Mouse (Mus musculus) midbrain, embryonic 11.5 days (tissue): ENCODE measurements around the gene Tnni3k. TPM values are rescaled to one million over a fixed set of nuclear protein-coding genes. Genes with fewer than 3 reads are reported as not detected.

Experiments
- ATAC-seq: fragments of 200-750 bp; cut with Nextera tagmentation; 2 replicates; pipeline ENCODE4 v1.8.0; 2017; ENCODE audit warnings: moderate TSS enrichment, moderate library complexity; ENCODE audit not compliant: low FRiP score
- DNase-seq: peaks from one replicate; pipeline ENCODE4 v3.0.0; 2015; ENCODE audit warnings: low spot score; ENCODE audit errors: missing footprints
- H3K27ac ChIP-seq: fragments of 300-500 bp; sonication (generic); 2 replicates; pipeline ENCODE4 v1.5.1; 2014; ENCODE audit warnings: low read depth, low read length
- H3K27me3 ChIP-seq: fragments of 300-500 bp; sonication (generic); 2 replicates; pipeline ENCODE4 v1.6.1; 2014; ENCODE audit warnings: mild to moderate bottlenecking, low read length, moderate library complexity, mixed read lengths; ENCODE audit not compliant: control insufficient read depth, insufficient read depth
- H3K36me3 ChIP-seq: fragments of 300-500 bp; sonication (generic); 2 replicates; pipeline ENCODE4 v1.6.1; 2014; ENCODE audit warnings: mild to moderate bottlenecking, low read length, moderate library complexity, mixed read lengths; ENCODE audit not compliant: control insufficient read depth, insufficient read depth
- H3K4me1 ChIP-seq: fragments of 300-500 bp; sonication (generic); 2 replicates; pipeline ENCODE4 v1.6.1; 2014; ENCODE audit warnings: low read length; ENCODE audit not compliant: control insufficient read depth, insufficient read depth
- H3K4me2 ChIP-seq: fragments of 300-500 bp; sonication (generic); 2 replicates; pipeline ENCODE4 v1.6.1; 2014; ENCODE audit warnings: mild to moderate bottlenecking, moderate library complexity
- H3K4me3 ChIP-seq: fragments of 300-500 bp; sonication (generic); 2 replicates; pipeline ENCODE4 v1.5.1; 2014; ENCODE audit warnings: low read depth, low read length
- H3K9ac ChIP-seq: fragments of 300-500 bp; sonication (generic); 2 replicates; pipeline ENCODE4 v1.6.1; 2014; ENCODE audit warnings: low read length
- H3K9me3 ChIP-seq: fragments of 300-500 bp; sonication (generic); 2 replicates; pipeline ENCODE4 v1.6.1; 2016; ENCODE audit warnings: low read length; ENCODE audit not compliant: control insufficient read depth
- WGBS: fragments of 180-500 bp; shearing (Covaris S2); extraction: QIAGEN DNeasy Blood & Tissue Kit; methylation state at CpG from one replicate; pipeline ENCODE4 v1.1.7; 2014; 5-methylcytosine and 5-hydroxymethylcytosine counted together
- polyA plus RNA-seq: library from polyadenylated mRNA; unstranded; fragments of >200 nt; fragmentation: Nextera tagmentation; extraction: Ambion mirVana; gene quantifications from 2 replicates; pipeline ENCODE4 v1.2.1, GENCODE M21; 2014

The Tnni3k gene
- polyA plus RNA-seq, 1 experiment from 2014 or later = 0.04 TPM

GRCm38 (mm10) chr3:155056606-155057005, 1.4 kb upstream of the Tnni3k start:
- Histone ChIP-seq H3K4me1 (no peaks in the 10 kb centered on the region), H3K4me2 (no peak overlapping the region), H3K36me3 (no peaks in the 10 kb centered on the region), H3K27ac (no peak overlapping the region), H3K9me3 (no peaks in the 10 kb centered on the region), H3K27me3 (no peaks in the 10 kb centered on the region), H3K9ac (no peak overlapping the region), H3K4me3 (no peak overlapping the region)
- DNase-seq (no peak), ATAC-seq (no peak)

GRCm38 (mm10) chr3:155053189-155053588, 2.0 kb downstream of the Tnni3k start:
- Histone ChIP-seq H3K9me3 (no peaks in the 10 kb centered on the region), H3K27ac (no peak overlapping the region), H3K4me1 (no peaks in the 10 kb centered on the region), H3K4me3 (no peak overlapping the region), H3K4me2 (no peak overlapping the region), H3K27me3 (no peaks in the 10 kb centered on the region), H3K9ac (no peak overlapping the region), H3K36me3 (no peaks in the 10 kb centered on the region)
- no peak for DNase-seq
- no peak for ATAC-seq
- WGBS = 80% methylated on average over 1 of the region's 1 CpGs

GRCm38 (mm10) chr3:155052021-155052420, 3.2 kb downstream of the Tnni3k start:
- Histone ChIP-seq H3K4me1 (no peaks in the 10 kb centered on the region), H3K9me3 (no peaks in the 10 kb centered on the region), H3K4me3 (no peak overlapping the region), H3K27ac (no peak overlapping the region), H3K4me2 (no peak overlapping the region), H3K9ac (no peak overlapping the region), H3K27me3 (no peaks in the 10 kb centered on the region), H3K36me3 (no peaks in the 10 kb centered on the region)
- DNase-seq (no peak), ATAC-seq (no peak)

GRCm38 (mm10) chr3:155039012-155039836, 16.0 kb downstream of the Tnni3k start:
- ATAC-seq (peak; percentile 84), DNase-seq (no peak)
- no peaks in the 10 kb centered on the region for H3K27me3 ChIP-seq
- no peak overlapping the region for H3K9ac ChIP-seq
- no peaks in the 10 kb centered on the region for H3K9me3 ChIP-seq
- H3K27ac ChIP-seq = no peak overlapping the region
- whole genome bisulfite sequencing = 13% methylated on average over 1 of the region's 1 CpGs
- no peak overlapping the region for H3K4me3 ChIP-seq
- H3K4me1 ChIP-seq = peaks cover 4% of the 10 kb centered on the region; the same call in 1 of the 2 replicates
- H3K36me3 ChIP-seq = no peaks in the 10 kb centered on the region
- H3K4me2 ChIP-seq = no peak overlapping the region

GRCm38 (mm10) chr3:155034323-155034722, 20.9 kb downstream of the Tnni3k start:
- no peaks in the 10 kb centered on the region for H3K9me3 ChIP-seq
- H3K27ac ChIP-seq = no peak overlapping the region
- no peaks in the 10 kb centered on the region for H3K36me3 ChIP-seq
- H3K4me3 ChIP-seq = no peak overlapping the region
- ATAC-seq (no peak), DNase-seq (no peak)
- H3K27me3 ChIP-seq = no peaks in the 10 kb centered on the region
- 80% methylated on average over 7 of the region's 7 CpGs for WGBS
- no peak overlapping the region for H3K4me2 ChIP-seq
- H3K4me1 ChIP-seq = peaks cover 4% of the 10 kb centered on the region; the same call in 1 of the 2 replicates
- H3K9ac ChIP-seq = no peak overlapping the region

- no peak for ATAC-seq
- Histone ChIP-seq H3K27me3 (no peaks in the 10 kb centered on the region), H3K27ac (no peak overlapping the region), H3K4me2 (no peak overlapping the region), H3K36me3 (no peaks in the 10 kb centered on the region), H3K4me1 (peaks cover 5% of the 10 kb centered on the region), H3K4me3 (no peak overlapping the region), H3K9me3 (no peaks in the 10 kb centered on the region), H3K9ac (no peak overlapping the region)
- WGBS = 93% methylated on average over 9 of the region's 9 CpGs
- no peak for DNase-seq
Observed at GRCm38 (mm10) chr3:155030200-155030599, 25.0 kb downstream of the Tnni3k start.

- H3K4me3 ChIP-seq = no peak overlapping the region
- H3K27me3 ChIP-seq = no peaks in the 10 kb centered on the region
- H3K9me3 ChIP-seq = no peaks in the 10 kb centered on the region
- DNase-seq = no peak
- no peak for ATAC-seq
- no peak overlapping the region for H3K27ac ChIP-seq
- WGBS = 87% methylated on average over 4 of the region's 4 CpGs
- H3K36me3 ChIP-seq = no peaks in the 10 kb centered on the region
- H3K4me2 ChIP-seq = no peak overlapping the region
- no peak overlapping the region for H3K9ac ChIP-seq
- H3K4me1 ChIP-seq = no peaks in the 10 kb centered on the region
Observed at GRCm38 (mm10) chr3:155002781-155003180, 52.4 kb downstream of the Tnni3k start.

GRCm38 (mm10) chr3:155001056-155001455, 54.2 kb downstream of the Tnni3k start:
- ATAC-seq = no peak
- H3K27me3 ChIP-seq = no peaks in the 10 kb centered on the region
- no peak overlapping the region for H3K4me2 ChIP-seq
- no peak for DNase-seq
- H3K4me3 ChIP-seq = no peak overlapping the region
- H3K9ac ChIP-seq = no peak overlapping the region
- H3K36me3 ChIP-seq = no peaks in the 10 kb centered on the region
- H3K9me3 ChIP-seq = no peaks in the 10 kb centered on the region
- no peak overlapping the region for H3K27ac ChIP-seq
- H3K4me1 ChIP-seq = no peaks in the 10 kb centered on the region

- no peaks in the 10 kb centered on the region for H3K27me3 ChIP-seq
- DNase-seq = no peak
Observed at GRCm38 (mm10) chr3:154992678-154993077, 62.5 kb downstream of the Tnni3k start.

More at GRCm38 (mm10) chr3:154992678-154993077, 62.5 kb downstream of the Tnni3k start:
- Histone ChIP-seq H3K27ac (no peak overlapping the region), H3K4me2 (no peak overlapping the region), H3K9me3 (no peaks in the 10 kb centered on the region), H3K9ac (no peak overlapping the region), H3K4me3 (no peak overlapping the region), H3K4me1 (no peaks in the 10 kb centered on the region), H3K36me3 (no peaks in the 10 kb centered on the region)
- no peak for ATAC-seq
